Mouse (Mus musculus): ENCODE results near the gene Gna11.

The Gna11 gene

DNA sequence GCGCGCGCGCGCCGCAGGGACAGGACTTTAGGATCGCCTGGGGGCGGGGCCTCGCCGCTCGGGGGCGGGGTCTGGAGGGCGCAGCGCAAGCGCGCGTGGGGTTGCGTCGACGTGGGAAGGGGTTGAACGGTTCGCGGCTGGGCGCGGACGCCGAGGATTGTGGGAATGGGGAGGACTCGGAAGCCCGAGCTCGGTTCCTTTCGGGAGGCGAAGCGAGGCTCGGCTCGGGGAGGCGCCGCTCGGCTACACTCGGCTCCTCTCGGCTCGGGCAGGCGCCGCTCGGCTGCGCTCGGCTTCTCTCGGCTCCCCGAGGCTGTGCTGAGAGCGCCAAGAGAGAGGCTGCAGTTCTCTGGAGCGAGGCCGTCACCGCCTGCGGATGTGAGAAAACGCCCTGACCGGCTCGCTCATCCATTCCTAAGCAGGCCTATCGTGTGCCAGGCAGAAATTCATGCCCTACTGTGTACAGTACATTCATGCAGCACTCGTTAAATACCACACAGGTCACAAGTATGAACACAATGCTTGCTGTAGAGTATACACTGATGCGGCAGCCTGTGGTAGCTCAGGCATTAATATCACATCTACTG, at the start of gene Gna11:
Gene Gna11 (minus strand): TSS at position 30 of the 587 bp plus-strand sequence.
- peak; percentile 100 for DNase-seq (ENCODE audit: low spot score)

DNA sequence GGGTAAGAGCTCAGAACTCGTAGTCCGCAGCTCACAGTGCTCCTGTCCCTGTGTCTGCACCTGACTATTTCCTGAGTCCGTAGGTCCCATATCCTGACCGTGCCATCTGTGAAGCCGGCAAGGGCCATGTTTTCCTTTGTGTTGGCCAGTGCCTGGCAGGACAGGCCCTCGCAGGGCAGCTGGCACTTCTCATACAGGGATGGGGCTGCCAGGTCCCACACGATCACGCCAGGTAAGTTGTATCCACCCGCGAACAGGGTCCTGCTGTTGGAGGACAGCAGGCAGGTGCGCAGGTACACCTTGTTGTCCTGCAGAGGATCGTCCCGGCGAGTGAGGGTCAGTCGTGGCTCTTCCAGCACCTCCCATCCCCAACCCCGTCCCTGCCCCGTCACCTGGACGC, 48.9 kb upstream of the Gna11 start:
- no peak for DNase-seq (ENCODE audit: low spot score)

DNA sequence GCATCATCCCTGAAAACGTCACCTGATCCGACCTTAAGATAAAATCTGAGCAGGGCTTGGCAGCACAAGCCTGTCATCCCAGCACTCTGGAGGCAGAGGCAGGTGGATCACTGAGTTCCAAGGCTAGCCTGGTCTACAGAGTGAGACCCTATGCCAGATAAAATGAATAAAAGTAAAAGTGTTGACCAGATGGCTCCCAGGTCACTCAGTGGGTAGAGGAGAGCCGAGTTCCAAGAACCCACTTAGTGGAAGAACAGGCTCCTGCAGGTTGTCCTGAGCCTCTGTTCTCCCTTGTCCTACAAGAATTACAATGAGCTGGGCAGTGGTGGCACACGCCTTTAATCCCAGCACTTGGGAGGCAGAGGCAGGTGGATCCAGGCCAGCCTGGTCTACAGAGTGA, 48.2 kb upstream of the Gna11 start:
- no peak for DNase-seq (ENCODE audit: low spot score)

DNA sequence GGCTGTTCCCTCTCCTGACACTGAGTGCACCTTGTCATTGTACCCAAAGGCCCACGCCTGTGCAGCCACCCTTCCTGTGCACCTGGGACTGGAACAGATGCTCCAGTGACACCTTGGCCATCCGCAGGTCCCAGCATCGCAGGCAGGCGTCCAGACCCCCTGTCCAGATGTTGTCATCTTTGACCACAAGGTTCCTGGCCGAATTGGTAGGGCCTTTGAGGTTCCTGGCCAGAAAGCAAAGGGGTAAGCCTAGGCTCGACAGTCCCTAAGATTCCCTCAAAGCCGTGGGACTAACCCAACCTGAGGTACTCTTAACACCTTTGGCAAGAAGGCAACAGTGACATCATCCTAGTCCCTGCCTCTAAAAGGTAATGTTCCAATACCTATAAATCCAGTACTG, 47.6 kb upstream of the Gna11 start:
- no peak for DNase-seq (ENCODE audit: low spot score)

DNA sequence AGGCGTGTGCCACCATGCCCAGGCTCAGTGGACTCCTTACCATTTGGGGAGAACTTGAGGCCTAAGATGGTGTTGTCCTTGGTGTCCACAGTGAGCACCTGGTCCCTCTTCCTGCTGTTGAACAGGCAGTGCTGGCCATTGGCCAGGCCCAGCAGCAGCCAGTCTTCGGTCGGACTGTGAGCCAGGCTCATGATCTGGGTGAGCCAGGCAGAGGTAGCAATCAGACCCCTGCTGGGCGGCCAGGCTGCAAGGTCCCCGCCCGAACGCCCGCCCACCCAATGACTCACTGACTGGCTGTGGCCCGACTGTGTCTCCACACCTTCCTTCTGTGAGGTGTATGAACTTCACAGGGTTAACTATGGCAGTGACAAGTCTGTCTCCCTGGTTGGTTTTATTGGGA, 46.9 kb upstream of the Gna11 start:
- DNase-seq (ENCODE audit: low spot score): no peak

DNA sequence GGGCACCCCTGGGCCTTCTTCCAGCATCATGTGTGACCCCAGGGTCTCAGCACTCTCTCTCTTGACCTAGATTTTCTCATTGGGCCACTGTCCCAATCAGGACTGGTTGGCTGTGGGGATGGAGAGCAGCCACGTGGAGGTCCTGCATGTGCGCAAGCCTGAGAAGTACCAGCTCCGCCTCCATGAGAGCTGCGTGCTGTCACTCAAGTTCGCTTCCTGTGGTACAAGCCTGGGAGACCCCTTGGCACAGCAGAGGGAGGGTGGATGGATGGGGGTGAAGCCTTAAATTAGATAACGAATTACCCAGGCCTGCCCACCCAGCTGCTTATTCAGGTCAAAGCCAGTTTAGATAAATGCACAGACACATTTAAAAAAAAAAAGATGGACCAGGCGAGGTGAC, 43.7 kb upstream of the Gna11 start:
- no peak for DNase-seq (ENCODE audit: low spot score)

DNA sequence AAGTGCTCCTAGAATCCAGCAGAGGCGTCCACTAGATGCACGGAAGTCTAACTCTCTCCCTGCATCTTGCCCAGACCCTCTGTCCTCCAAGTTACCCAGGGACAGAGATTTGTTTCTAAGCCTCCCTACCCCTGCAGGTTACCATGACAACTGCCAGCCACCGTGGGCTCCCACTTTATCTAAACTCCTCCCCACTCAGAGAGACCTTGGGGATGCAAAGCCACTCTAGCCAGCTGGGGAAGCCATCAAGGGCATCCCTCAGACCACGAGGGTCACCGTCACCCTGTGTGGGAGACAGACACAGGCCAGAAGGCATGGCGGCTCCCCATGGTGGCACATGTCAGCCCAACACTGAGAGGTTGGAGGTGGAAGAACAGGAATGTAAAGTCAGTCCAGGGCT, 38.4 kb upstream of the Gna11 start:
- no peak for DNase-seq (ENCODE audit: low spot score)

DNA sequence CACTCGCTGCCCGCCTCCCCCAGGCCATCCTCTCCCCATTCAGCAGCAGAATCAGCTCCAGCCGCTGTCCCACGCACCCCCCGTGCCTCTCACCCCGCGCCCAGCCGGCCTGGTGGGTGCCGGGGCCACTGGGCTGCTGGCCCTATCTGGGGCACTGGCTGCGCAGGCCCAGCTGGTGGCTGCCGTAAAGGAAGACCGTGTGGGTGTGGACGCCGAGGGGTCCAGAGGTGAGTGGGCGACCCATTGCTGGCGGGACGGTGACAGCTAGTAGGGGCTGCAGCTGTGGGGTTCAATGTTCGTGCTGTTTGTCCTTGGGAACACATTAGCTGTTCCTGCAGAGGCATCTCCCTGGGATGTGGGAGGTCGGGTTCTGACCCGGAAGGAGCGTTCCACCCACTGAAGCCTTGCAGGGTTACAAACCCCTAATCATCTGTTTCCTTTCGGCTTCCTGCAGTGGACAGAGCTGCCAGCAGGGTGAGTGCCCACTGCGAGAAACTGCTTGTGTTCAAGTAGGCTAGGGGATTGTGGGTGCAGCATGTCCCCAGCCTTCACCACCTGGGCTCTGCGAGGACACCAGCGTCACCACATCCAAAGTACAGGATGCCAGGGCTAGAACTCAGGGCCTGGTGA, 35.6 kb upstream of the Gna11 start:
- no peak for DNase-seq (ENCODE audit: low spot score)

DNA sequence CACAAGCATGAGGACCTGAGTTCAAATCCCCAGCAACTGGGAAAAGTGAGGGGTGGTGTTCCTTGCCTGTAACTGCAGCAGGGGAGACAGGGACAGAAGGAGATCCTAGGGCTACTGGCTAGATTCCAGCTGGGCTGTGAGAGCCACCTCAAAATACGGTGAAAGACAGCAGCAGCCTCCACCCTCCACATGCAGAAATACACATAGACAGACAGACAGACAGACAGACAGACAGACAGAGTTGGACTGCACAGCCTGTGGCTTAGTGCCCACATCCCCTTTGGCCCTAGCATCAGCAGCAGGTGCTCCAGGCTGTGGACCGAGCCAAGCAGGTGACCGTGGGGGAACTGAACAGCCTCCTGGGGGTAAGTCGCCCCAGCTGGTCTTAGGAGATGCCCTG, 35.0 kb upstream of the Gna11 start:
- DNase-seq (ENCODE audit: low spot score): no peak

DNA sequence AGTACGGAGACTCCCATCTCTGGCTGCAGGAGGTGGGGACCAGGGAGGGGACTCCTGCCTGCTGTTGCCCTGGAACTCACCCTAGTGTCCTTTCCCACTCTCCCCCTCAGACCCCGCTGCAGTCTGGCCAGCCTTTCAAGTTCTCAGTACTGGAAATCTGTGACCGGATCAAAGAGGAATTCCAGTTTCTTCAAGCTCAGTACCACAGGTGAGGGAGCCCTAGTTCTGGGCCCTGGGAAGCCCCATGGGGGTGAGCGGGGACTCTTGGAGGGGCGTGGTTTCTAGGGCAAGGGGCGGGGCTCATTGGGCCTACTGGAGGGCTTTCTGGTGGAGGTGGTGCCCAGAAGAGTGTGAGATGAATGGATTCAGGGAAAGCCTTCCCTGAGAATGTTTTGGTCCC, 30.7 kb upstream of the Gna11 start:
- no peak for DNase-seq (ENCODE audit: low spot score)

DNA sequence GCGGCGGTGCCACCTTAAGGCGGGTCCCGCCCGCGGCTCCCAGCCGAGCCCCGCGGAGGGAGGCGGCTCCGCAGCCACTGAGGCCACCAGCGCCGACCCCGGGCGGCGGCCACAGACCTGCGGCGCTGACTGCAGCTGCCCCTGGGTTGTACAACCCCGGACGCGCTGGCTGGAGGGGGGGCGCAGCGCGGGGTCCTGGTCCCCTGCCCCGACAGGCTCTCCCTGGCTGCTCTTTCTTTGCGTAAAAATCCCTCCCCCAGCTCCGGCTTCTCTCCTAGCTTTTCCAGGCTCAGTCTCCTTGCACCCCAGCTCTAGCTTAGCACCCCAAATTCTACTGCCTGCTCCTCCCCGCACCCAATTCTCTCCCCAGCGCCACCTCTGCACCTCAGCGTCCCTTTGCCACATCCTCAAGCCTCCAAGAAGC, 30.2 kb upstream of the Gna11 start:
- DNase-seq (ENCODE audit: low spot score): no peak

DNA sequence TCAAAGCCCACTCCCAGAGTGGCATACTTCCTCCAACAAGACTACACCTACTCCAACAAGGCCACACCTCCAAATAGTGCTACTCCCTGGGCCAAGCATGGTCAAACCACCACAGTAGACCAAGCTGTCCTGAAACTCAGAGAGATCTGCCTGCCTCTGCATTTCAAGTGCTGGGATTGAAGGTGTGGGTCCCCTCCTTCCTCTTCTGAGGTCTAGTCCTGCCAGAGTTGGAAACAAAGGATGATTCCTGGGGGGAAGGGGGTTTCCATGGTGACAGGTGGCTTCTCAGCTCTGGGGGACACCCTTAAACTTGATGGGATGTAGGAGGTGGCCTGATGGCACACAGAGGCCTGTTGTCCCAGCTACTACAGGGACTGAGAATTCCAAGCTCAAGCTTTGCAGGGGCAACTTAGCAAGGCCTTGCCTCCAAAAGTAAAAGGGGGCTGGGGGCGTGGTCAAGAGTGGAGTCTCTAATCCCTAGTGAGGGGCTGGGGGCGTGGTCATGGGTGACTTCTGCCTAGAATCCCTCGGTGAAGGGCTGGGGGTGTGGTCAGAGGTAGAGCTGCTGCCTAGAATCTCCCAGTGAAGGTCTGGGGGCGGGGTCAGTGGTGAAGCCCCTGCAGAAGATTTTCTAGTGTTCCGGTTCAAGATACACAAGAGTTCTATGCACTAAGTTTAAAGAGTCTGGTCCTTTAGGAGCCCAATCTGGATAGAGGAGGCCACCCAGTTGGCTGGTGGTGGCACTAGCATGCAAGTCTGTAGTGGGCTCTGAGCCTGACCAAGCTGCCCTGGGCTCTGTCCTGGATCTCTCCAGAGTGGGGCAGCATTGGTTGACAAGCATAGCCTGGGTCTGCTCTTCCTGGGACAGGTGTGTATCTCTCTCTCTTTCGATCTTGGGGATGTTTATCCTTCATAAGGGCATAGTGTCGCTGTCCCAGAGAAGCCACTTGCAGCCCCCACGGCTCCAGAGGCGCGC, 29.4 kb upstream of the Gna11 start, which contains the start of gene Tle2:
Gene Tle2 (plus strand): TSS at position 481 of the 976 bp plus-strand sequence.
- DNase-seq (ENCODE audit: low spot score): no peak

DNA sequence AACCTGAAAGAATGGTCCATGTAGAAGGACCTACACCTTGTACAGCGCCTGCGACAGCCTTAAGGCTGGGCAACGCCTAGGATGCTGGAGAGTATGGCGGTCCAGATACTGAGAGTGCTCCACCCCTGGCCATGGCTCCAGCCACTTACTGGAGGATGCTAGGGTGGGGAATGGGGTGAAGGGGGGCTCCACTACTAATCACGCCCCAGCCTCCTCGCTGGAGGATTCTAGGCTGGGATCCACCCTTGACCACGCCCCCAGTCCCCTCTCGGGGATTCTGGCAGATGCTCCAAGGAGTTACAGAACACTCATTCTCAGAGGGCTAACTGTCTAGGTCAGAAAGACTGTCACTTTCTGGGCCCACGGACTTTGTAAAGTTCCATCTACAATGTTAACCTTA, 28.0 kb upstream of the Gna11 start:
- no peak for DNase-seq (ENCODE audit: low spot score)

DNA sequence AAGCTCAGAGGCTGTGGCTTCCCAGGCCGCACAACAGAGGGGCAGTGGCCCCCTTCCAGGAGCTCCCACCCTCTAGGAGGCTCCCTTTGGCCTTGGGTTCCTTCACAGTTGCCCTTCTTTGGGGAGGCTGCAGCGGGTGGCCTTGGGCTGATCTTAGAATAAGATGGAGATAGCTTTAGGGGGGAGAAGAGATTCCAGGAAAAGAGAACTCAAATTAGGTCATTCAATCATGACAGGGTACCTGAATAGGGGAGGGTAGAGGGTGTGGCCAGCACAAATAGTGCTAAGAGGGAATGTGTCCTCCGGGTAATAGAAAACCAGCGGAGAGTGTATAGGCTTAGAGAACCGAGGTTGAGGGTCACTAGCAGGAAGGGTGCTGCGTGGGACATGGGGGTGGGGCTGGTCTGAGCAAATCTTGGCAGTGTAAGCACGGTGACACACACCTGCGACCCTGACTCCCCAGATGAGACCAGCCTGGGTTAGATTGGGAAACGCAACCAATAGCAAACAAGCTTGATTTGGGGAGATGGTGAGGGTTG, 27.2 kb upstream of the Gna11 start:
- no peak for DNase-seq (ENCODE audit: low spot score)

DNA sequence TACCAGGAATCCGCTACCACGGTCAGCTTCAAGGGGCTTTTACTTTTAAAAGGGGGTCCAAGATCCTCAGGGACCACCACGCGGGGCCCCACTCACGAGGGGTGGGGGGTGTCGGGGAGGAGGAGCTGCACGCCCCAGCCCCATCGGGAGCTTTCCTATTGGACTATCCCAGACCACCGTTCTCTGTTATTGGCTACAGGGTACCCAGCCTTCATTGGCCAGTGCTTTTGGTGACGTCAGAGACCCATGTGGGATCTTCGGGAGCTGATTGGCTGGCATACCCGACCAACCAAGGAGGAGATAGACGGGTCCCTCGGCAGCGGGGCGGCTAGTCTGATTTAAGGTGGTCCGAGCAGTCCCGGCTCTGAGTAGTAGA, 26.5 kb upstream of the Gna11 start:
- DNase-seq (ENCODE audit: low spot score): peak; percentile 99

DNA sequence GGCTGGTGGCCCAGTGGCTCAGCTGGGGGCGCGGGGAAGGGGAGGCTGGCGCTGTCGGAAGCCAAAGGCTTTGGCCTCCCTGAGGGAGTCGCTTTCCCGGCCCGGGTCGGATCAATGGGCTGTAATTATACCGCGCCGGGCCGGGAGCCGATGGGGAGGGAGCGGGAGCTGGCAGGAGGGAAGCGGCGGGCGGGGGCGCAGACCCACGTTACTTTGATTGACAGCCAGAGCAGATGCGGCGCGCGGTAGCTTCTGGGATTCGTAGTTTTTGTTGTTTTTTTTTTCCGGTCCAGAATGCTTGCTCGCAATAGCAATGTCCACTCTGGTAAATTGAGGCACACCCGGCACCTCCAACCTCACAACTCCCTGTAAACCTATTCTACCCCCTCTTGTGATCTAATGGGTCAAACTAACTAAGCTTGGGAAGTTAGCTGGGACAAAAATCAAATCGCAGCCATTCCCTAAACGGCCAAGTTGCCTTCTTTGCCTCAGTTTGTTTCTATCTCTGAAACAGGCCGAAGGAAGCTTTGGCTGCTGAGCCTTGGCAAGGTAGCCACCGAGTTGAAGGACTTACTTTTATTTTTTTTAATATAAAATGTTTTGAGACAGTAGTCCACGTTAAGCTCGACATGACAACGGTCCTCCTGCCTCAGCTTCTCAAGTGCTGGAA, 26.0 kb upstream of the Gna11 start:
- DNase-seq (ENCODE audit: low spot score): peak; percentile 90

DNA sequence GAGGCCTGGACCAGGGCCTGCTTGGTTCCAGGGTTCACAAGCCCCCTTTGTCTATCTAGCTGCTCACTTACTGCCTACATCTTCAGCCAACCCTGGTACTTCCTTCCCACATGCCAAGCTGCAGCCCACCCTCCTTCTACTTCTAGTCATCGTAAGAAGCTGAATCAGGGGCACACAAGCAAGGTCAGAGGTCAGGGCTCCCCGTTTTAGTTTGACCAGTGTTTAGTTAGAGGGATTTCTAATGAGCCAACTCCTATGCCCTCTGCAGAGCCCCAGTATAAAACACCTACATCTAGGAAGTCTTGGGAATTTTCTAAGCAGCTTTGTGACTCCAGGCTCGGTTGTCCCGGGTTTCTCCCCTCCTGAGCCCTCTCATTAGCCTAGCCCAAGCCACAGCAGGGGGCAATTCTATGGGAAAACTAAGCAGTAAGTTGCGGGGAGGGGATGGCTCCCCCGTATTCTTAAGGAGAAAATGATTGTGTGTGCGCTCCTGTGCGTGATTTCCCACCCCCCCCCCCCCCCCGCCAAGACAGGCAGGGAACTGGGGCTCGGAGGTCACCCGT, 25.3 kb upstream of the Gna11 start:
- DNase-seq (ENCODE audit: low spot score): no peak

DNA sequence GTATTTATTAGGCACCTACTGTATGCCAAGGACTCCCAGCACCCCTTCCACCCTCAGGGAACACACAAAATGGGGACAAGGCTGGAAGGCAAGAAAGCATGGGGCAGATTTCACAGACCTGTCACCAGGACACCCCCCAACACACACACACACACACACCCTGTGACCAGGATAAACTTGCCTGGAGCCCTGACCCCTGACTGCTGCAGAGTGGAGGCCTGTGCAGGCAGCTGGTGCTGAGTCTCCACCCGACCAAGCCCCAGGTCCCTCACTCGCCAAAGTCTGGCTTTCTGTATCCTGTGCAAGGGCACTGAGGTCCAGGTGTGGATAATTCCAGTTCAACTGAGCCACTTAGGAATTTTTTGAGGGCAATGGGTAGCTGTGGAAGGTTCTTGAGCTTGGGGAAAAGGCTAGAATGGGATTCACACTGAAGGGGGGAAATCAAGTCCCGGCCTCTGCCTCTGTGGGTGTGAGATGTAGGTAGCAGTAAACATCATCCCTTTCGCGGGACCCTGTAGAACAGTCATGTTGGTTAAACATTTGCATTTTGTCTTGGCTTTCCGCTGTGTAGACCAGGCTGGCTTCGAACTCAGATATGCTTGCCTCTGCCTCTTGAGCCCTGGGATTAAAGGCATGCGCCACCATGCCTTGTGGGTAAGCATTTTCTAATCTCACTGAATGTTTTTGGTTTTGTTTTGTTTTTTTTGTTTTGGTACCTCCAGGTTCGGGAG, 24.7 kb upstream of the Gna11 start:
- no peak for DNase-seq (ENCODE audit: low spot score)

DNA sequence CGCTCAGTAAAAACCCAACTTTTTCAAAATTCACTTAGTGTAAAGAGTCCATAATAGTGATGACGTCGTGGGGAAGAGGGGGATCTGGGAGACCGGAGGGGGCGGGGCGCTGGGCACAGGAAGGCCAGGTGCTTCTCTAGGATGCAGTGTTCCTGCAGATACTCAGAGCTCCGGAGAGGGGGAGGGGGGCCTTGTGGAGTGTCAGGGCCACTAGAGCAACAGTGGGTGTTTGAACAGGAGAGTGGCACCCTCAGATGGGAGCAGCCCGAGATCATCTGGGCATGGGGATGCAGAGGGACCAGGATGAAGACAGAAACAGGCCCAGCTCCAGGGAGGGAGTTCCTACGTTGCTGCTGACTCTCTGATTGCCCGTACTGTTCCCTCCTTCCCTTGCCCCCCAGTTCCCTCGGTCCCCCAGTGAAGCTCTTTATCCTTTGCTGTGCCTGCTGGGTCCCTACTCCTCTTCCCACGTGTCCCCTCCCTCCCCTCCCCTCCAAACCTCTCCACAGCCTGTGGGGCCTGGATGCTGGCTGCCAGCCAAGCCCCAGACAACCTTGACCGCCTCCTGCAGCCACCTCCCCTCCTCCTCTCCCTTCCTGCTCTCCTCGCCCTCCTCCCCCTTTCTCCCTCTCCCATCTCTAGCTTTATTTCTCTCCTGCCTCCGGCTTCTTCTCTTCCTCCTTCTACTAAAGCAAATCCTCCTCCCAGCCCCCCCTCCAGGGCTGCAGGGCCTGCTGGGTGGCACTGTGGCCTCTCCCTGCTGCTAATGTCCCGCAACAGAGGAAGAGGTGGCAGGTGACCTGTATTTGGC, 23.6 kb upstream of the Gna11 start:
- DNase-seq (ENCODE audit: low spot score): no peak

All from ovary, postnatal 14 days (tissue).